Mouse (Mus musculus) neural tube, embryonic 14.5 days (tissue): Measurements from ENCODE around the gene Gas2l2. TPM values are rescaled to one million over a fixed set of nuclear protein-coding genes. Genes with fewer than 3 reads are reported as not detected.

ENCODE experiments used
- ATAC-seq: fragments of 200-750 bp; cut with Nextera tagmentation; 2 replicates; pipeline ENCODE4 v1.8.0; 2017; ENCODE audit warnings: low read depth, mild to moderate bottlenecking, moderate TSS enrichment, moderate library complexity
- H3K27ac ChIP-seq: fragments of 300-500 bp; sonication (generic); 2 replicates; pipeline ENCODE4 v1.5.1; 2014; ENCODE audit warnings: low read depth, mild to moderate bottlenecking, control low read depth, low read length, moderate library complexity, mixed read lengths
- H3K27me3 ChIP-seq: fragments of 300-500 bp; sonication (generic); 2 replicates; pipeline ENCODE4 v1.6.1; 2014; ENCODE audit warnings: low read length; ENCODE audit not compliant: control insufficient read depth, insufficient read depth
- H3K36me3 ChIP-seq: fragments of 300-500 bp; sonication (generic); 2 replicates; pipeline ENCODE4 v1.6.1; 2014; ENCODE audit warnings: low read length, mixed read lengths; ENCODE audit not compliant: control insufficient read depth, insufficient read depth
- H3K4me1 ChIP-seq: fragments of 300-500 bp; sonication (generic); 2 replicates; pipeline ENCODE4 v1.6.1; 2014; ENCODE audit warnings: low read length; ENCODE audit not compliant: control insufficient read depth, insufficient read depth
- H3K4me2 ChIP-seq: fragments of 300-500 bp; sonication (generic); 2 replicates; pipeline ENCODE4 v1.6.1; 2014; ENCODE audit warnings: mild to moderate bottlenecking, low read depth, low read length, control low read depth
- H3K4me3 ChIP-seq: fragments of 300-500 bp; sonication (generic); 2 replicates; pipeline ENCODE4 v1.5.1; 2014; ENCODE audit warnings: low read depth, low read length, control low read depth, mixed read lengths
- H3K9ac ChIP-seq: fragments of 300-500 bp; sonication (generic); replicated peaks from 2 replicates; pipeline ENCODE4 v1.6.1; 2014; ENCODE audit warnings: low read depth, mild to moderate bottlenecking, control low read depth, low read length, mixed read lengths
- H3K9me3 ChIP-seq: fragments of 300-500 bp; sonication (generic); 2 replicates; pipeline ENCODE4 v1.6.1; 2016; ENCODE audit warnings: low read length; ENCODE audit not compliant: control insufficient read depth
- WGBS: fragments of 180-500 bp; shearing (Covaris S2); extraction: QIAGEN DNeasy Blood & Tissue Kit; methylation state at CpG from one replicate; pipeline ENCODE4 v1.1.7; 2014; 5-methylcytosine and 5-hydroxymethylcytosine counted together
- polyA plus RNA-seq: library from polyadenylated mRNA; unstranded; fragments of >200 nt; fragmentation: Nextera tagmentation; extraction: Ambion mirVana; gene quantifications from 2 replicates; pipeline ENCODE4 v1.2.1, GENCODE M21; 2014

The Gas2l2 gene
- polyA plus RNA-seq, 1 experiment from 2014 or later = 0.70 TPM

- Histone ChIP-seq H3K27me3 (no peaks in the 10 kb centered on the region), H3K4me2 (peak overlapping the region; percentile 83), H3K36me3 (no peaks in the 10 kb centered on the region), H3K9ac (peak overlapping the region; percentile 98; the same call in 1 of the 2 replicates), H3K9me3 (no peaks in the 10 kb centered on the region), H3K4me1 (peaks cover 11% of the 10 kb centered on the region), H3K4me3 (peak overlapping the region; percentile 96), H3K27ac (no peak overlapping the region)
- WGBS = 25% methylated on average over 6 of the region's 6 CpGs
- no peak for ATAC-seq
These were observed 18.7 kb downstream of the Gas2l2 start for GRCm38 (mm10) chr11:83410510-83410909.

GRCm38 (mm10) chr11:83409792-83410291, 19.4 kb downstream of the Gas2l2 start:
- peak overlapping the region; percentile 83 for H3K4me2 ChIP-seq
- H3K4me1 ChIP-seq = peaks cover 11% of the 10 kb centered on the region
- H3K36me3 ChIP-seq = no peaks in the 10 kb centered on the region
- peak overlapping the region; percentile 98 for H3K9ac ChIP-seq
- H3K4me3 ChIP-seq = peak overlapping the region; percentile 96
- WGBS = under 1% methylated on average over 32 of the region's 40 CpGs
- peak overlapping the region; percentile 49 for H3K27ac ChIP-seq
- H3K27me3 ChIP-seq = no peaks in the 10 kb centered on the region
- peak; percentile 59 for ATAC-seq
- no peaks in the 10 kb centered on the region for H3K9me3 ChIP-seq

GRCm38 (mm10) chr11:83409087-83409754, 20.0 kb downstream of the Gas2l2 start, which contains the start of gene Rasl10b:
Gene Rasl10b (plus strand): TSS chr11:83409137.
- Histone ChIP-seq H3K36me3 (no peaks in the 10 kb centered on the region), H3K4me3 (peak within 1 kb of the TSS; percentile 96), H3K4me2 (peak within 1 kb of the TSS; percentile 83), H3K27me3 (no peaks in the 10 kb centered on the region), H3K4me1 (peaks cover 11% of the 10 kb centered on the region), H3K9me3 (no peaks in the 10 kb centered on the region), H3K27ac (peak within 1 kb of the TSS; percentile 49), H3K9ac (peak within 1 kb of the TSS; percentile 98)
- ATAC-seq = peak; percentile 87
- WGBS = 2% methylated on average over 41 of the region's 44 CpGs

- ATAC-seq = no peak
- WGBS = 56% methylated on average over 8 of the region's 8 CpGs
- Histone ChIP-seq H3K27ac (no peak overlapping the region), H3K9me3 (no peaks in the 10 kb centered on the region), H3K36me3 (peaks cover 9% of the 10 kb centered on the region), H3K4me2 (no peak overlapping the region), H3K4me3 (no peak overlapping the region), H3K27me3 (no peaks in the 10 kb centered on the region), H3K4me1 (peaks cover 11% of the 10 kb centered on the region), H3K9ac (no peak overlapping the region)
These were observed 21.0 kb downstream of the Gas2l2 start for GRCm38 (mm10) chr11:83408242-83408641.

- WGBS = 67% methylated on average over 3 of the region's 3 CpGs
- no peaks in the 10 kb centered on the region for H3K27me3 ChIP-seq
- H3K36me3 ChIP-seq = peaks cover 18% of the 10 kb centered on the region
- no peaks in the 10 kb centered on the region for H3K9me3 ChIP-seq
- H3K4me1 ChIP-seq = peaks cover 11% of the 10 kb centered on the region
- no peak overlapping the region for H3K4me3 ChIP-seq
- no peak overlapping the region for H3K9ac ChIP-seq
- no peak overlapping the region for H3K4me2 ChIP-seq
- no peak for ATAC-seq
- H3K27ac ChIP-seq = no peak overlapping the region
These were observed 22.9 kb downstream of the Gas2l2 start for GRCm38 (mm10) chr11:83406391-83406790.

GRCm38 (mm10) chr11:83403787-83404186, 25.5 kb downstream of the Gas2l2 start:
- WGBS = 93% methylated on average over 7 of the region's 7 CpGs
- Histone ChIP-seq H3K27me3 (no peaks in the 10 kb centered on the region), H3K9ac (no peak overlapping the region), H3K4me1 (no peaks in the 10 kb centered on the region), H3K27ac (no peak overlapping the region), H3K9me3 (no peaks in the 10 kb centered on the region), H3K4me2 (no peak overlapping the region), H3K36me3 (peaks cover 23% of the 10 kb centered on the region), H3K4me3 (no peak overlapping the region)
- ATAC-seq = no peak

- Histone ChIP-seq H3K27me3 (no peaks in the 10 kb centered on the region), H3K4me1 (no peaks in the 10 kb centered on the region), H3K9me3 (no peaks in the 10 kb centered on the region), H3K4me2 (no peak overlapping the region), H3K27ac (no peak overlapping the region), H3K4me3 (no peak overlapping the region), H3K9ac (no peak overlapping the region), H3K36me3 (peaks cover 41% of the 10 kb centered on the region)
- no peak for ATAC-seq
- 85% methylated on average over 5 of the region's 5 CpGs for WGBS
These were observed 30.5 kb downstream of the Gas2l2 start for GRCm38 (mm10) chr11:83398724-83399123.

- Histone ChIP-seq H3K36me3 (peaks cover 37% of the 10 kb centered on the region), H3K9ac (no peak overlapping the region), H3K4me2 (no peak overlapping the region), H3K27ac (no peak overlapping the region), H3K27me3 (no peaks in the 10 kb centered on the region), H3K4me3 (no peak overlapping the region), H3K4me1 (no peaks in the 10 kb centered on the region), H3K9me3 (no peaks in the 10 kb centered on the region)
- no peak for ATAC-seq
- 94% methylated on average over 7 of the region's 7 CpGs for WGBS
These were observed 31.6 kb downstream of the Gas2l2 start for GRCm38 (mm10) chr11:83397626-83398025.

GRCm38 (mm10) chr11:83394802-83395439, 34.3 kb downstream of the Gas2l2 start:
- Histone ChIP-seq H3K36me3 (peaks cover 46% of the 10 kb centered on the region), H3K9me3 (no peaks in the 10 kb centered on the region), H3K27me3 (no peaks in the 10 kb centered on the region), H3K4me2 (no peak overlapping the region), H3K4me3 (no peak overlapping the region), H3K4me1 (no peaks in the 10 kb centered on the region), H3K9ac (no peak overlapping the region), H3K27ac (no peak overlapping the region)
- WGBS = 18% methylated on average over 6 of the region's 6 CpGs
- no peak for ATAC-seq
